Mouse (Mus musculus) subcutaneous adipose tissue, adult 2 months (tissue): Measurements from ENCODE around the gene Pla2g2f. TPM values are rescaled to one million over a fixed set of nuclear protein-coding genes. Genes with fewer than 3 reads are reported as not detected.

Experiments used
- polyA plus RNA-seq: library from polyadenylated mRNA; depleted of rRNA; stranded (reverse); fragments of >200 nt; gene quantifications from 2 replicates; pipeline ENCODE4 v1.2.3, GENCODE M21; 2012; ENCODE audit warnings: low replicate concordance; rRNA removed

The Pla2g2f gene
- polyA plus RNA-seq, result not detected in 2 replicates

GRCm38 (mm10) chr4:138757416-138757815 lies at the start of gene Pla2g2f:
TSS of gene Pla2g2f (minus strand) at chr4:138757626.

GRCm38 (mm10) chr4:138775435-138775834 lies 18.0 kb upstream of the Pla2g2f start, which contains the start of gene Pla2g2d:
TSS of gene Pla2g2d (plus strand) at chr4:138775735.

GRCm38 (mm10) chr4:138737031-138737430 lies 20.4 kb downstream of the Pla2g2f start, which contains the start of gene Ubxn10:
TSS of gene Ubxn10 (minus strand) at chr4:138737167.

GRCm38 (mm10) chr4:138724354-138725126 lies 32.9 kb downstream of the Pla2g2f start, which contains the start of gene Pla2g2c:
TSS of gene Pla2g2c (plus strand) at chr4:138724792.

Other genes starting within 250 kb of the Pla2g2f start
- not detected in 2 replicates for gene Vwa5b1, start 121.7 kb downstream of the Pla2g2f start, polyA plus RNA-seq
- 0.12 TPM in 1 of 2 replicates, not detected in the other for gene Pla2g2c, start 32.8 kb downstream of the Pla2g2f start, polyA plus RNA-seq
- 0.27 and 2.8 TPM in 2 replicates for gene Ubxn10, start 20.5 kb downstream of the Pla2g2f start, polyA plus RNA-seq
- 7.6 and 13.3 TPM in 2 replicates for gene Pla2g2d, start 18.1 kb upstream of the Pla2g2f start, polyA plus RNA-seq
- gene Pla2g5, start 105.9 kb upstream of the Pla2g2f start, polyA plus RNA-seq, result 5.8 and 11.2 TPM in 2 replicates
- 0.51 TPM in 1 of 2 replicates, not detected in the other for gene Gm13030, start 116.3 kb upstream of the Pla2g2f start, polyA plus RNA-seq
- 2.8 and 35.2 TPM in 2 replicates for gene Pla2g2e, start 120.3 kb upstream of the Pla2g2f start, polyA plus RNA-seq
- gene Otud3, start 156.3 kb upstream of the Pla2g2f start, polyA plus RNA-seq, result 9.3 and 9.5 TPM in 2 replicates
- 0.09 and 1.5 TPM in 2 replicates for gene Rnf186, start 209.5 kb upstream of the Pla2g2f start, polyA plus RNA-seq
- gene Tmco4, start 215.3 kb upstream of the Pla2g2f start, polyA plus RNA-seq, result 12.7 and 15.2 TPM in 2 replicates